Mouse (Mus musculus) neural tube, embryonic 11.5 days (tissue): ENCODE measurements around the gene Zfand3. TPM values are rescaled to one million over a fixed set of nuclear protein-coding genes. Genes with fewer than 3 reads are reported as not detected.

Experiments
- ATAC-seq: fragments of 200-750 bp; cut with Nextera tagmentation; 2 replicates; pipeline ENCODE4 v1.8.0; 2017; ENCODE audit warnings: moderate number of reproducible peaks, mild to moderate bottlenecking, moderate TSS enrichment, moderate library complexity; ENCODE audit not compliant: insufficient read depth, low FRiP score, low TSS enrichment
- DNase-seq: peaks from one replicate; pipeline ENCODE4 v3.0.0-alpha.2; 2015; ENCODE audit warnings: low spot score
- H3K27ac ChIP-seq: fragments of 300-500 bp; sonication (generic); 2 replicates; pipeline ENCODE4 v1.5.1; 2014; ENCODE audit warnings: low read depth, mild to moderate bottlenecking, low read length
- H3K27me3 ChIP-seq: fragments of 300-500 bp; sonication (generic); 2 replicates; pipeline ENCODE4 v1.6.1; 2014; ENCODE audit warnings: mild to moderate bottlenecking, low read length, mixed read lengths; ENCODE audit not compliant: control insufficient read depth, insufficient read depth
- H3K36me3 ChIP-seq: fragments of 300-500 bp; sonication (generic); 2 replicates; pipeline ENCODE4 v1.6.1; 2014; ENCODE audit warnings: mild to moderate bottlenecking, low read length, moderate library complexity, mixed read lengths; ENCODE audit not compliant: control insufficient read depth, insufficient read depth
- H3K4me1 ChIP-seq: fragments of 300-500 bp; sonication (generic); 2 replicates; pipeline ENCODE4 v1.6.1; 2014; ENCODE audit warnings: low read length, mixed read lengths; ENCODE audit not compliant: control insufficient read depth, insufficient read depth
- H3K4me2 ChIP-seq: fragments of 300-500 bp; sonication (generic); 2 replicates; pipeline ENCODE4 v1.6.1; 2014; ENCODE audit warnings: low read depth, mild to moderate bottlenecking, moderate library complexity
- H3K4me3 ChIP-seq: fragments of 300-500 bp; sonication (generic); 2 replicates; pipeline ENCODE4 v1.5.1; 2014; ENCODE audit warnings: low read depth, low read length
- H3K9ac ChIP-seq: fragments of 300-500 bp; sonication (generic); 2 replicates; pipeline ENCODE4 v1.6.1; 2014; ENCODE audit warnings: mild to moderate bottlenecking, low read length
- H3K9me3 ChIP-seq: fragments of 300-500 bp; sonication (generic); 2 replicates; pipeline ENCODE4 v1.6.1; 2016; ENCODE audit warnings: low read length; ENCODE audit not compliant: control insufficient read depth
- WGBS: fragments of 180-500 bp; shearing (Covaris S2); extraction: QIAGEN DNeasy Blood & Tissue Kit; methylation state at CpG from one replicate; pipeline ENCODE4 v1.1.7; 2014; 5-methylcytosine and 5-hydroxymethylcytosine counted together
- polyA plus RNA-seq: library from polyadenylated mRNA; unstranded; fragments of >200 nt; fragmentation: Nextera tagmentation; extraction: Ambion mirVana; gene quantifications from 2 replicates; pipeline ENCODE4 v1.2.1, GENCODE M21; 2014

The Zfand3 gene
- polyA plus RNA-seq, 1 experiment from 2014 or later: 67.0 TPM

GRCm38 (mm10) chr17:29979020-29979419, 25.5 kb upstream of the Zfand3 start:
- DNase-seq: no peak
- no peak overlapping the region for H3K27ac ChIP-seq
- H3K4me3 ChIP-seq: no peak overlapping the region
- 65% methylated on average over 4 of the region's 4 CpGs for WGBS
- no peak for ATAC-seq
- no peaks in the 10 kb centered on the region for H3K27me3 ChIP-seq
- H3K9ac ChIP-seq: no peak overlapping the region
- H3K9me3 ChIP-seq: no peaks in the 10 kb centered on the region
- H3K36me3 ChIP-seq: no peaks in the 10 kb centered on the region
- no peak overlapping the region for H3K4me2 ChIP-seq
- no peaks in the 10 kb centered on the region for H3K4me1 ChIP-seq

GRCm38 (mm10) chr17:29979841-29980240, 24.7 kb upstream of the Zfand3 start:
- ATAC-seq: no peak

GRCm38 (mm10) chr17:29981568-29981967, 23.0 kb upstream of the Zfand3 start:
- Histone ChIP-seq H3K36me3 (no peaks in the 10 kb centered on the region), H3K4me2 (no peak overlapping the region), H3K27me3 (no peaks in the 10 kb centered on the region), H3K4me1 (no peaks in the 10 kb centered on the region), H3K4me3 (no peak overlapping the region), H3K9ac (no peak overlapping the region), H3K9me3 (no peaks in the 10 kb centered on the region), H3K27ac (no peak overlapping the region)
- ATAC-seq (no peak), DNase-seq (peak; percentile 44)
- WGBS: 66% methylated on average over 8 of the region's 8 CpGs

More at GRCm38 (mm10) chr17:29979841-29980240, 24.7 kb upstream of the Zfand3 start:
- H3K36me3 ChIP-seq: no peaks in the 10 kb centered on the region
- no peak overlapping the region for H3K9ac ChIP-seq
- WGBS: 79% methylated on average over 7 of the region's 7 CpGs
- H3K27ac ChIP-seq: no peak overlapping the region
- no peaks in the 10 kb centered on the region for H3K4me1 ChIP-seq
- H3K4me2 ChIP-seq: no peak overlapping the region
- no peak for DNase-seq
- no peaks in the 10 kb centered on the region for H3K27me3 ChIP-seq
- no peaks in the 10 kb centered on the region for H3K9me3 ChIP-seq
- no peak overlapping the region for H3K4me3 ChIP-seq

- Histone ChIP-seq H3K36me3 (no peaks in the 10 kb centered on the region), H3K9ac (no peak overlapping the region), H3K27ac (no peak overlapping the region), H3K4me2 (no peak overlapping the region), H3K4me3 (no peak overlapping the region), H3K27me3 (no peaks in the 10 kb centered on the region), H3K4me1 (no peaks in the 10 kb centered on the region), H3K9me3 (no peaks in the 10 kb centered on the region)
- no peak for ATAC-seq
- 86% methylated on average over 5 of the region's 5 CpGs for WGBS
- no peak for DNase-seq
Observed at GRCm38 (mm10) chr17:29983190-29983589, 21.3 kb upstream of the Zfand3 start.

GRCm38 (mm10) chr17:29984931-29985330, 19.6 kb upstream of the Zfand3 start:
- Histone ChIP-seq H3K27me3 (no peaks in the 10 kb centered on the region), H3K4me3 (no peak overlapping the region)

GRCm38 (mm10) chr17:29985534-29985933, 19.0 kb upstream of the Zfand3 start:
- DNase-seq (no peak), ATAC-seq (no peak)
- Histone ChIP-seq H3K4me1 (no peaks in the 10 kb centered on the region), H3K4me2 (no peak overlapping the region), H3K4me3 (no peak overlapping the region), H3K27me3 (no peaks in the 10 kb centered on the region), H3K36me3 (no peaks in the 10 kb centered on the region), H3K27ac (no peak overlapping the region), H3K9me3 (no peaks in the 10 kb centered on the region), H3K9ac (no peak overlapping the region)
- 41% methylated on average over 3 of the region's 3 CpGs for WGBS

More at GRCm38 (mm10) chr17:29984931-29985330, 19.6 kb upstream of the Zfand3 start:
- Histone ChIP-seq H3K27ac (no peak overlapping the region), H3K9ac (no peak overlapping the region), H3K9me3 (no peaks in the 10 kb centered on the region), H3K4me1 (no peaks in the 10 kb centered on the region), H3K36me3 (no peaks in the 10 kb centered on the region), H3K4me2 (no peak overlapping the region)
- no peak for ATAC-seq
- WGBS: 88% methylated on average over 7 of the region's 7 CpGs
- no peak for DNase-seq

GRCm38 (mm10) chr17:29988141-29988540, 16.4 kb upstream of the Zfand3 start:
- H3K9ac ChIP-seq: no peak overlapping the region
- no peak overlapping the region for H3K27ac ChIP-seq
- DNase-seq (no peak), ATAC-seq (no peak)
- no peak overlapping the region for H3K4me2 ChIP-seq
- no peaks in the 10 kb centered on the region for H3K27me3 ChIP-seq
- no peaks in the 10 kb centered on the region for H3K4me1 ChIP-seq
- H3K9me3 ChIP-seq: no peaks in the 10 kb centered on the region
- H3K36me3 ChIP-seq: no peaks in the 10 kb centered on the region
- no peak overlapping the region for H3K4me3 ChIP-seq
- WGBS: 22% methylated on average over 5 of the region's 5 CpGs

- Histone ChIP-seq H3K4me2 (no peak overlapping the region), H3K27ac (no peak overlapping the region), H3K9me3 (no peaks in the 10 kb centered on the region), H3K9ac (no peak overlapping the region), H3K4me3 (no peak overlapping the region), H3K36me3 (no peaks in the 10 kb centered on the region), H3K27me3 (no peaks in the 10 kb centered on the region), H3K4me1 (no peaks in the 10 kb centered on the region)
- WGBS: 89% methylated on average over 5 of the region's 5 CpGs
- DNase-seq (no peak), ATAC-seq (no peak)
Observed at GRCm38 (mm10) chr17:29989653-29990052, 14.9 kb upstream of the Zfand3 start.

- Histone ChIP-seq H3K4me1 (no peaks in the 10 kb centered on the region), H3K27me3 (no peaks in the 10 kb centered on the region)
Observed at GRCm38 (mm10) chr17:29990136-29990535, 14.4 kb upstream of the Zfand3 start.

More at GRCm38 (mm10) chr17:29990136-29990535, 14.4 kb upstream of the Zfand3 start:
- Histone ChIP-seq H3K27ac (no peak overlapping the region), H3K9ac (no peak overlapping the region), H3K36me3 (no peaks in the 10 kb centered on the region), H3K9me3 (no peaks in the 10 kb centered on the region), H3K4me3 (no peak overlapping the region), H3K4me2 (no peak overlapping the region)
- WGBS: 92% methylated on average over 3 of the region's 3 CpGs
- ATAC-seq: no peak
- DNase-seq: no peak
